Mouse (Mus musculus) limb, embryonic 12.5 days (tissue): Measurements from ENCODE around the gene Tppp. TPM values are rescaled to one million over a fixed set of nuclear protein-coding genes. Genes with fewer than 3 reads are reported as not detected.
A peak's percentile ranks its signal among the peaks of the same experiment; 100 is the strongest.
"Not testable (repeated sequence)": the region's sequence is repeated elsewhere in the genome, so short reads cannot be mapped to it uniquely, and the experiment has no call there.

Experiments
- ATAC-seq: fragments of 200-750 bp; cut with Nextera tagmentation; 2 replicates; pipeline ENCODE4 v1.8.0; 2017; ENCODE audit warnings: low read depth, moderate TSS enrichment; ENCODE audit not compliant: insufficient number of reproducible peaks, insufficient read depth, low FRiP score, low TSS enrichment
- H3K27ac ChIP-seq: fragments of 300-500 bp; sonication (generic); 2 replicates; pipeline ENCODE4 v1.5.1; 2016; ENCODE audit warnings: mild to moderate bottlenecking, moderate library complexity
- H3K27me3 ChIP-seq: fragments of 300-500 bp; sonication (generic); 2 replicates; pipeline ENCODE4 v1.6.1; 2016; ENCODE audit warnings: mild to moderate bottlenecking, moderate library complexity
- H3K36me3 ChIP-seq: fragments of 300-500 bp; sonication (generic); 2 replicates; pipeline ENCODE4 v1.6.1; 2016; ENCODE audit warnings: mild to moderate bottlenecking, moderate library complexity
- H3K4me1 ChIP-seq: fragments of 300-500 bp; sonication (generic); replicated peaks from 2 replicates; pipeline ENCODE4 v1.6.1; 2016
- H3K4me2 ChIP-seq: fragments of 300-500 bp; sonication (generic); 2 replicates; pipeline ENCODE4 v1.6.1; 2016; ENCODE audit warnings: mild to moderate bottlenecking, moderate library complexity
- H3K4me3 ChIP-seq: fragments of 300-500 bp; sonication (generic); replicated peaks from 2 replicates; pipeline ENCODE4 v1.5.1; 2016; ENCODE audit warnings: mild to moderate bottlenecking
- H3K9ac ChIP-seq: fragments of 300-500 bp; sonication (generic); replicated peaks from 2 replicates; pipeline ENCODE4 v1.6.1; 2016; ENCODE audit warnings: mild to moderate bottlenecking, moderate library complexity
- H3K9me3 ChIP-seq: fragments of 300-500 bp; sonication (generic); 2 replicates; pipeline ENCODE4 v1.6.1; 2016; ENCODE audit warnings: mild to moderate bottlenecking, moderate library complexity
- WGBS: fragments of 180-500 bp; shearing (Covaris S2); methylation state at CpG from one replicate; pipeline ENCODE4 v1.1.7; 2016; 5-methylcytosine and 5-hydroxymethylcytosine counted together
- polyA plus RNA-seq: library from polyadenylated mRNA; unstranded; fragments of >200 nt; fragmentation: Nextera tagmentation; extraction: Ambion mirVana; gene quantifications from 2 replicates; pipeline ENCODE4 v1.2.1, GENCODE M21; 2016

The Tppp gene
- polyA plus RNA-seq, 1 experiment from 2014 or later = 0.53 TPM

- Histone ChIP-seq H3K27me3 (no peaks in the 10 kb centered on the region), H3K9me3 (no peaks in the 10 kb centered on the region), H3K4me2 (peak overlapping the region; percentile 54), H3K36me3 (peaks cover 10% of the 10 kb centered on the region; the same call in 1 of the 2 replicates), H3K27ac (no peak overlapping the region), H3K4me3 (peak overlapping the region; percentile 73), H3K4me1 (no peaks in the 10 kb centered on the region), H3K9ac (peak overlapping the region; percentile 75; the same call in 1 of the 2 replicates)
- 20% methylated on average over 11 of the region's 11 CpGs for WGBS
- peak; percentile 97; the same call in 1 of the 2 replicates for ATAC-seq
Measured at GRCm38 (mm10) chr13:74062378-74063128, 53.3 kb downstream of the Tppp start.

- no peak overlapping the region for H3K4me3 ChIP-seq
- 93% methylated on average over 1 of the region's 1 CpGs for WGBS
- H3K27me3 ChIP-seq = no peaks in the 10 kb centered on the region
- no peaks in the 10 kb centered on the region for H3K9me3 ChIP-seq
- H3K9ac ChIP-seq = no peak overlapping the region
- no peak overlapping the region for H3K27ac ChIP-seq
- H3K36me3 ChIP-seq = peaks cover 3% of the 10 kb centered on the region; the same call in 1 of the 2 replicates
- H3K4me2 ChIP-seq = no peak overlapping the region
- no peak for ATAC-seq
- no peaks in the 10 kb centered on the region for H3K4me1 ChIP-seq
Measured at GRCm38 (mm10) chr13:74063340-74064050, 54.3 kb downstream of the Tppp start.

- Histone ChIP-seq H3K4me3 (no peak overlapping the region), H3K4me1 (no peaks in the 10 kb centered on the region), H3K4me2 (no peak overlapping the region), H3K27me3 (no peaks in the 10 kb centered on the region), H3K9me3 (no peaks in the 10 kb centered on the region), H3K36me3 (no peaks in the 10 kb centered on the region), H3K9ac (no peak overlapping the region), H3K27ac (no peak overlapping the region)
- 82% methylated on average over 1 of the region's 1 CpGs for WGBS
- no peak for ATAC-seq
Measured at GRCm38 (mm10) chr13:74066576-74066975, 57.4 kb downstream of the Tppp start.

- not testable (repeated sequence) for H3K27ac ChIP-seq, H3K9ac ChIP-seq, H3K9me3 ChIP-seq, ATAC-seq, H3K36me3 ChIP-seq, H3K4me2 ChIP-seq, H3K27me3 ChIP-seq, H3K4me3 ChIP-seq, H3K4me1 ChIP-seq
- 69% methylated on average over 1 of the region's 1 CpGs for WGBS
Measured at GRCm38 (mm10) chr13:74071244-74071643, 62.0 kb downstream of the Tppp start.

GRCm38 (mm10) chr13:74071714-74072113, 62.5 kb downstream of the Tppp start:
- no peak overlapping the region for H3K9ac ChIP-seq
- H3K9me3 ChIP-seq = no peaks in the 10 kb centered on the region
- no peak for ATAC-seq
- H3K4me3 ChIP-seq = no peak overlapping the region
- H3K27me3 ChIP-seq = no peaks in the 10 kb centered on the region; the same call in 1 of the 2 replicates
- H3K27ac ChIP-seq = no peak overlapping the region
- no peak overlapping the region for H3K4me2 ChIP-seq
- no peaks in the 10 kb centered on the region for H3K4me1 ChIP-seq
- no peaks in the 10 kb centered on the region for H3K36me3 ChIP-seq
- 78% methylated on average over 3 of the region's 3 CpGs for WGBS

GRCm38 (mm10) chr13:74073369-74073768, 64.2 kb downstream of the Tppp start:
- no peak overlapping the region for H3K27ac ChIP-seq
- 86% methylated on average over 7 of the region's 7 CpGs for WGBS
- H3K4me2 ChIP-seq = no peak overlapping the region
- H3K9ac ChIP-seq = no peak overlapping the region
- ATAC-seq = no peak
- no peaks in the 10 kb centered on the region for H3K9me3 ChIP-seq
- no peaks in the 10 kb centered on the region for H3K36me3 ChIP-seq
- H3K4me1 ChIP-seq = no peaks in the 10 kb centered on the region
- no peak overlapping the region for H3K4me3 ChIP-seq
- no peaks in the 10 kb centered on the region; the same call in 1 of the 2 replicates for H3K27me3 ChIP-seq

Other genes starting within 250 kb of the Tppp start
- 57.5 and 61.6 TPM in 2 replicates for gene Nkd2, start 161.8 kb upstream of the Tppp start, polyA plus RNA-seq
- 49.5 and 57.6 TPM in 2 replicates for gene Trip13, start 71.6 kb upstream of the Tppp start, polyA plus RNA-seq
- gene Brd9, start 71.6 kb upstream of the Tppp start, polyA plus RNA-seq = 59.7 and 66.7 TPM in 2 replicates
- gene Zdhhc11, start 45.6 kb upstream of the Tppp start, polyA plus RNA-seq = not detected in 2 replicates
- gene Cep72, start 52.9 kb downstream of the Tppp start, polyA plus RNA-seq = 20.9 TPM in 2 replicates
- gene Slc9a3, start 112.0 kb downstream of the Tppp start, polyA plus RNA-seq = not detected in 2 replicates
- 64.7 and 73.2 TPM in 2 replicates for gene Exoc3, start 199.3 kb downstream of the Tppp start, polyA plus RNA-seq